Mouse (Mus musculus) cerebellum, adult 2 months (tissue): ENCODE measurements around the gene Gm20708.

Experiments used
- CTCF ChIP-seq: fragments of 200-500 bp; IDR thresholded peaks from 2 replicates; pipeline ENCODE4 v1.5.1; 2011; ENCODE audit warnings: low read depth, mild to moderate bottlenecking, control low read depth, low read length, moderate library complexity, borderline replicate concordance; ENCODE audit not compliant: insufficient read depth
- POLR2A ChIP-seq: fragments of 200-500 bp; IDR thresholded peaks from 2 replicates; pipeline ENCODE4 v1.6.1; 2011; ENCODE audit warnings: low read length, control low read depth, borderline replicate concordance; ENCODE audit not compliant: insufficient read depth

- TF ChIP-seq CTCF, result no peak
- no peak for TF ChIP-seq POLR2A
Observed at GRCm38 (mm10) chr11:117822728-117823241, 13.3 kb downstream of the Gm20708 start.
